Mouse (Mus musculus) spleen, postnatal 10 days (tissue): Measurements from ENCODE around the gene Btbd1.
A peak's percentile ranks its signal among the peaks of the same experiment; 100 is the strongest.
"Not testable (repeated sequence)": the region's sequence is repeated elsewhere in the genome, so short reads cannot be mapped to it uniquely, and the experiment has no call there.

ENCODE experiments used
- DNase-seq, 2 experiments: peaks; one replicate each; pipeline ENCODE4 v3.0.0; 2021 to 2022; ENCODE audit warnings: low spot score in 2 of 2

The Btbd1 gene

GRCm38 (mm10) chr7:81849633-81850032, 20.4 kb upstream of the Btbd1 start:
- no peak for DNase-seq

DNA sequence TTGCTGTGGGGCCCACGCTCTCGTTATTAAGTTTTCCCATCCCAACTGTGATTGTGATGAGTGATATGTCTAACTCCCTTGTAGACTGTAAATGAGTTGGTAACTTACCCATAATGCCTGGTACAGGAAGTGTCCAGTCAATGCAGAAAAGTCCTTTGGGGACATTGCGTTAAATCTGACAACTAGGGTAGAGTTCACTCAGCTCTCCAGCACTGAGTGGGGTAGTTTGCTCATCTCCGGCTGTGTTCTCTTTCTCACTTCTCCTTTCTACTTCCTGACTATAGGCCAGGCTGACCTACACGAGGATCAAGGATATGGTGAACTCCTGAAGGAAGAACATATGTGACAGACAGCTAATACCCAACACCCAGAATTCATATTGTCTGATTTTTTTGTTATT, 20.0 kb upstream of the Btbd1 start:
- no peak for DNase-seq

DNA sequence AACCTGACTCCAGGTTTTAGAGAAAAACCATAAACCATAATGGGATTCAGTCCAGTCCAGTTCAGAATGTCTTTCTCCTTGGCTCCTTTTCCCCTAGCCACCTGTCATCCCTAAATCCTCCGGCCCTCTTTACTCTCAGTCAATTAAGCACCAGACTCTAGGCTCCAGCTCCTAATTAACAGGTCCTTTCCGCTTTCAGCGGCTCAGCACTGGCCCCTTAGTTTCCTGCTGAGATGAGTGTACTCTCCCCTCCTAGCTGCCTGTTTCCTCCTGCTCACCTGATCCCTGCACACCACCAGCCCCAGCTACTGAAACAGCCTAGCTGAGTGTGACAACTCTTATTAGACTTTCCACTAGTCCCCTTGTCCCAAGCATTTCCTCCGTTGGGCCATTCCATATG, 18.5 kb upstream of the Btbd1 start:
- DNase-seq: no peak

DNA sequence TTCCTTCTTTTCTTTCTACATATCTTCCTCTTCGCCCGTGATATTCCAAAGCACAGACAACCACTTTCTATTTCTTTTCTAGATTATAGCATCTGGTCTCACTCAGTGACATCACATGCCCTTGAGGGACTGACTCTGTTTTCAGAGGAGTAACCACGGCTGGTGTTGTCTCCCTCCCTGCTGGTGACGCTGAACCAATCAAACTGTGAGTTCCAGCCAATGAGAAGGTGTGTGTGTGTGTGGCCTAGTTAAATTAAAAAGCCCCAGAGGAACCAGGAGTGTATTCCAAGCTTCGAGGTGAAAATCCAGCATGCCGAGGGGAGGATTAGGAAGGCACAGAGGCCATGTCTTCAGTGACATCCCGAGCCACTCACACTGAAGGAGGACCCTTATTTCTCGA, 17.8 kb upstream of the Btbd1 start:
- DNase-seq: no peak

DNA sequence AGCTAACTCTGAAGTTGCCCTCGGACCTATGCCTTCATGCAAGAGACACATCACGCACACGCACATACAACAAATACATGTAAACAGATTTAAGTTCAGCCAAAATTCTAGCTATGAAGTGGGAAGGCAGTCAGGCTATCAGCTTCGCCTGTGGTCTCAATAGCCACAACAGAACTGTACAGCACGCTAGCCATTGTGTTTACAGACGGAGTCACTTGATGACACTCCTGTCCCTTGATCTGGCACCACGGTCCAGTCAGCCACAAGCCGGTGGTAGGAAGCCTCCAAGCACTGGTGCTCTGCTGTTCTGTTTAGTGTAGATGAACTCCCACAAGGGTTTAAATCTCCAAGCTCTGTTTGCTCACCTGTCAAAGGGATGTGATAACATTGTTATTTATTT, 16.8 kb upstream of the Btbd1 start:
- DNase-seq: no peak

GRCm38 (mm10) chr7:81845313-81845712, 16.1 kb upstream of the Btbd1 start:
- no peak for DNase-seq

DNA sequence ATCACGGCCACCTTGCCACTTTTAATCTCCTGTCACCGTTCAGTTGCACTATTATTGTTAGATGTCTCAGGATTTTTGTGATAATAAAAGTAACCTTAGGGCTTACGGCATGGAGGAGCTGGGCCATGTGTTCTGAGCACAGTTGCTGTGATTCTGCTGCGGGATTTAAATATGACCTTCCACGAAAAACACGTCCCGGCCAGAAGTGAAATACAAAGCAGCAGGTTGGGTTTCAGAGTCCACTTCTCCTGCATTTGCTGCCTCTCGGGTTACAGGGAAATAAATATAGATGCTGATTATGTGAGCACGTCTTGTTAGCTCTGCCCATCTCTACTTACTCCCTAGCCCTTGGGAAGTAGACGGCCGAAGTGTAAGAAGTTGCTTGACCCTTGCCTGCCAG, 15.6 kb upstream of the Btbd1 start:
- DNase-seq: no peak

DNA sequence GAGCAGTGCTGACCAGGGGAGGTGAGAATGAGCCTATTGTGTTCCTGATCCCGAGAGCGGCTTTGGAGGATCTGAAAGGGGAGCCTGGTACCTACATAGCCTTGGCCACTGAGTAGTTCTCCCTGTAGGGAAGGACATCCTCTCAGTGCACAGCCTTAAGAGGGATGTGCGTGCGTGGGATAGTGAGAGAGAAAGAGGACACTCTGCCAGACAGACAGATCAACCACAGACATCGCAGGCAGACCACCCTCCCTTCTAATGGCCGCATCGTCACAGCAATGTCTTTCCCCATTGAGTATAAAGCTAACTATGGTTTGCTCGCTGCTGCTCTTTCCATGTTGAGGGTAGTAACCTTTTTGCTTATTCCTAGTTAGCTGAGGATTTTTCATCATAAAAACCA, 14.7 kb upstream of the Btbd1 start:
- DNase-seq: no peak

DNA sequence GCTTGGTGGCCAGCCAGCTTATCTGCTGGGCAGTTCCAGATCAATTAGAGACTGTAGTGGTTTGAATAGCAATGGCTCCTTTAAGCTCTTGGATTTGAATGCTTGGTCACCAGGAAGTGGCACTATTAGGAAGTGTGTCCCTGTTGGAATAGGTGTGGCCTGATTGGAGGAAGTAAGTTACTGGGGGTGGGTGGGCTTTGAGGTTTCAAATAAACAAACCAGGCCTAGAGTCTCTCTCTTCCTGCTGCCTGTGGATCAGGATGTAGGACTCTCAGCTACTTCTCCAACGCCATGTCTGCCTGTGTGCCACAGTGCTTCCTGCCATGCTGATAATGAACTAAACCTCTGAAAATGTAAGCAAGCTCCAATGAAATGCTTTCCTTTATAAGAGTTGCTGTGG, 13.8 kb upstream of the Btbd1 start:
- no peak for DNase-seq

- no peak for DNase-seq
These were observed 12.9 kb upstream of the Btbd1 start for GRCm38 (mm10) chr7:81842141-81842540.

GRCm38 (mm10) chr7:81841439-81841838, 12.2 kb upstream of the Btbd1 start:
- no peak for DNase-seq

GRCm38 (mm10) chr7:81840661-81841181, 11.5 kb upstream of the Btbd1 start:
- DNase-seq: no peak

DNA sequence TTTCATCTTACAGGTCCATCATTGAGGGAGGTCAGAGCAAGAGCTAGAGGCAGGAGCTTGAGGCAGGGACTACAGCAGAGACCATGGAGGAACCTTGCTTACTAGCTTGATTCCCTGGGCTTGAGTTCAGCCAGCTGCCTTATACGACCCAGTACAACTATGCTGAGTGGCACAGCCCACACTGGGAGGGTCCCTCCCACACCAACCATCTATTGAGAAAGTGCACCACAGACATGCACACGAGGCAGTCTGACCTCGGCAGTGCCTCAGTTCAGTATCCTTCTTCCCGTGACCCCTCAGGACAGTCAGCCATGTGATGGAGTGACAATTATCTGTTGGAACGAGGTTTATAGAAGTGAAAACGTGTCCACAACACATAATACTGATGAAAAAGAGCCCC, 10.5 kb upstream of the Btbd1 start:
- DNase-seq: no peak

DNA sequence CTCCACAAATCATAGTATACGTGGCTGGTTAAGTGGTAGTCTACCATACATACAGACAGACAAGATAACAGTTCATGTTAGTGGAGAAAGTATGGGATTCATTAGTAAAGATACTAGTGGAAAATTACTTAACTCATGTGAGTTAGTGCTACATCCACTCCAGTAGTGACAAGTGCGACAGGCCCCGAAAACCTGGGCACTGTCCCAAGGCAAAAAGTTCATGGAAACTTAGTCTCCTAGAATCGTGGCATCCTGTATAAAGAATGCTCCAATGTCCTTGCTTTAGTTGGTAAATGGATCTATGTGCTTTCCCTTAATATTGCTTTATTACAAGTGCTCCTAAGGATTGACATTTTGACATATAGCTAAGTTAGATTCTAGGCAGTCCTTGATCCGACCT, 8.5 kb upstream of the Btbd1 start:
- not testable (repeated sequence) for DNase-seq

DNA sequence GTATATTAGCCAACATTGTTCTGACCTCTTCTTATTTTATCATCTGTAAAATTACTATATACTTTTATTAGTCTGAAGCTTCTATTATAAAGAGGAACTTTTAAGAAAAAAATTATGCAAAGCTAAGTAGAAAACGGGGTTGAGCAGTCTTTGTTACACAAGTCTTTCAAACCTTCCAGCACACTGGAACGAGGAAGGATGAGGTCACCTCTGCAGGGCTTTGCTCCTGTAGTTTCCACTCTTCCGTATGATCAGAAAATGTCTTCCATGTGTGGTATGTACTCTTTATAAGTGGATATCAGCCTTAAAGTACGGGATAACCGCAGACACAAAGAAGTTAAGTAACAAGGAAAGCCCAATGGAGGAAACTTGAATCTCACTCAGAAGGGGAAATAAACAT, 6.2 kb upstream of the Btbd1 start:
- DNase-seq: no peak

DNA sequence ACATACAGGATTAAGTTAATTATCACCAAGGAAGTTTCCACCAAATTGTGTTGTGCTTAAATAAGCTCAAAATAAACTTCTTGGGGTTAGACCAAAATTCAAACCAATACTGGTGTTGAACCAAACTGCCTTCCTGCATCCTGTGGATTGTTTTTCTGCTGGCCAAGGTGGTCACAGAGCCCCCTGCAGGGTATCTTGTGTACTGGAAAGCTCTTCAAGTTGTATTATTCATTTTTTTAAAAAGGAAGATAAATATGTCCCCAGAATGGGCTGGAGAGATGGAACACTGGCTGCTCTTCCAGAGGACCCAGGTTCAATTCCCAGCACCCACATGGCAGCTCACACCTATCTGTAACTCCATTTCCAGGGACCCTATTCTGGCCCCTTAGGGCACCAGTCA, 5.6 kb upstream of the Btbd1 start:
- no peak for DNase-seq

GRCm38 (mm10) chr7:81828681-81829378, 401 bp downstream of the Btbd1 start:
- peak; percentile 65 to 71 for DNase-seq

GRCm38 (mm10) chr7:81827806-81828667, 1.2 kb downstream of the Btbd1 start:
- DNase-seq: peak in 1 of 2 experiments; percentile 21

DNA sequence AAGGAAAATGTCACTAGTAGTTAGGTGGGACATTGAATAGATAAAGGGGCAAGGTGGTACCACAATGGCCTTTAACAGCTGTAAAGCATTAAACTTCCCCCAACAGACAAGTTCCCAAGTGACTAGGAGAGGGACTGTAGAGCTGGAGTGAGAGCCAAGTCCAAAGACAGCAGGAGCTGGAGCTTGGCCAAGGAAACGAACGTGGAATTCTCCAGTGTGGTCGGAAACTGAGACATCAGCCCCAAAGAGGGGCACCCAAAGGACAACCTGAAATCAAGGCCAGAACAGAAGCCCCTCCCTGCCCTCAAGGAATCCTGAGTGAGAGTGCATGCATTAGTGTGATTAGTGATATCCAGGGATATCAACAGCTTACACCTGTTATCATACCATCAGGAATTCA, 3.9 kb downstream of the Btbd1 start:
- DNase-seq: no peak

GRCm38 (mm10) chr7:81824906-81825305, 4.3 kb downstream of the Btbd1 start:
- DNase-seq: no peak

- no peak for DNase-seq
These were observed 23.2 kb downstream of the Btbd1 start for GRCm38 (mm10) chr7:81806067-81806466.

DNA sequence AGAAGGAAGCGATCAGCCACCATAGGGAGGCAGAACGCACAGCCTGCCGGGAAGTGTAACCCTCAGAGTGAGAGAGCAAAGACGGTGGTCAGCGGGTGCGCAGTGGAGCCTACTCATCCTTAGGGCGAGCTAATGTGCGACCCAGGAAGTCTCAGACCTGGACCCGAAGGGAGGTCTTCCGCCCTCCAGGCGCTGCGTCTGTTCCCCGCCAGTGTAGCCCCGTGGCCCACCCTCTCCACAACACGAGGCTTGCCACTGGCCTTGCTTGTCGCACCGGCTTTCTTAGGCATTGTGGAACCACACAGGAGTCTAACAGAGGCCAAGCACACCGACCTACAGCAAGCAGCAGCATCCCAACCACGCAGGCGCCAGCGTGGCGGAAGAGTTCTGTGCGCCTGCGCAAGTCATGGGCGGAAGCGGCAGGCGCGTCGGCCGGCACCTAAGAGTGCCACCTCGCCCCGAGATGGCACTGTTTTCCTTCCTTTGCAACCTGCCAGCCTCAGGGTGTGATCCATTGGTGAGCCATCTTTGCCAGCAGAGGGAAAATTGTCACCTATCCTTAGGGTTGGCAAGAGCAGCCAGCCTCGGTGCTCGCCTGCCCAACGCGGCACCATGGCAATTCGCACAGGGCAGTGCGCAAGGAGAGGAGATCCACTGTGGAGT, 40.0 kb downstream of the Btbd1 start, which contains the start of gene 3110040N11Rik:
3110040N11Rik (minus strand) TSS at position 384 of the 663 bp plus-strand sequence.
- DNase-seq: peak; percentile 75 to 90
